Mouse (Mus musculus) cerebellum, adult 2 months (tissue): ENCODE results near the gene Atg9b.

Experiments
- CTCF ChIP-seq: fragments of 200-500 bp; IDR thresholded peaks from 2 replicates; pipeline ENCODE4 v1.5.1; 2011; ENCODE audit warnings: low read depth, mild to moderate bottlenecking, control low read depth, low read length, moderate library complexity, borderline replicate concordance; ENCODE audit not compliant: insufficient read depth
- POLR2A ChIP-seq: fragments of 200-500 bp; IDR thresholded peaks from 2 replicates; pipeline ENCODE4 v1.6.1; 2011; ENCODE audit warnings: low read length, control low read depth, borderline replicate concordance; ENCODE audit not compliant: insufficient read depth

DNA sequence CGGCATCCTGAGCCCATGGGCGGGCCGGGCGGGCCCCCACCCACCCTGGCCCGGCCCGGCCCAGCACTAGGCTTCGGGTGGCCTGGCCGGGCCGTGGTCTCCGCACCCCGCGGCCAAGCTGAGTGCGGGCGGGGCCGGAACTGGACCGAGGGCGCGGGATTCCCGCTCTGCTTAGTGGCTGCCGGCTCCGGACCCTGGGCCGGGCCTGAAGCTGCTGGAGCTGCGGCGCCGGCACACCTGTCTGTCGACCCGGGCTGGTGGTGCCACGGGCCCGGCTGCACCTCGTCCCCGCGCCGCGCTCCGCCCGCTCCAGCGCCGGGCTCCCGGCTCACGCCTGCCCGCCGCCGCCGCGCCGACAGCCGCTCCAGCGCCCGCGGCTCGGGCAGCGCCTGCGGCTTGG lies 40.7 kb downstream of the Atg9b start, which contains the start of gene Kcnh2:
- no peak for TF ChIP-seq POLR2A
- no peak for TF ChIP-seq CTCF
